Mouse (Mus musculus) C2C12 (cell line): ENCODE measurements around the gene Nsf.

ENCODE experiments used
- CTCF ChIP-seq: IDR thresholded peaks from one replicate; pipeline ENCODE4 v1.5.1; 2011; ENCODE audit not compliant: control insufficient read depth, insufficient read depth, insufficient read length
- MAX ChIP-seq: IDR thresholded peaks from one replicate; pipeline ENCODE4 v1.6.1; 2011; ENCODE audit warnings: mild to moderate bottlenecking, control low read depth
- MYOD1 ChIP-seq: IDR thresholded peaks from one replicate; pipeline ENCODE4 v1.6.1; 2011; ENCODE audit warnings: low read depth; ENCODE audit not compliant: control insufficient read depth, insufficient read length
- MYOG ChIP-seq: IDR thresholded peaks from one replicate; pipeline ENCODE4 v1.6.1; 2011; ENCODE audit not compliant: control insufficient read depth, insufficient read length; ENCODE audit errors: extremely low read depth

DNA sequence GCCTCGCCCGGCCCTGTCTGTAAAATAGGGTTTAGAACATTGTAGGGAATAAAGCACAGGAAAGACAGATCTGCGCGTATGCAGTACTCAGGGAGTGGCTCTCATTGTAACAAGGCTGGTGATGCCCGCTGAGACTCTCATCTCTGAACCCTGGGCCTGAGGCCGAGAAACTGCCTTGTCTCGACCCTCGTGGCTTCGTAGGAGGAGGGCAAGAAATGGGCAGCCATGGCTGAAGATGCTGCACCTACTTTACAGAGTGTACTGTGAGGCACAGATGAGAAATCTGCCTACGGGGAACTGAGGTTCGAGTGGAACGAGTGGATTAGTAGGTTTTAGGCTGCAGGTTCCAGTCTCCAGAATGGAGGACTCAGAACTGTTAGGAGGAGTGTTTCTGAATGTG lies 143.2 kb downstream of the Nsf start:
- TF ChIP-seq MYOD1, result no peak
- no peak for TF ChIP-seq CTCF
- TF ChIP-seq MYOG, result no peak
- no peak for TF ChIP-seq MAX
